Mouse (Mus musculus): ENCODE results near the gene Selenon. TPM values are rescaled to one million over a fixed set of nuclear protein-coding genes. Genes with fewer than 3 reads are reported as not detected.
A peak's percentile ranks its signal among the peaks of the same experiment; 100 is the strongest.

The Selenon gene
- polyA plus RNA-seq, 1 experiment from 2014 or later = 4.1 TPM

DNA sequence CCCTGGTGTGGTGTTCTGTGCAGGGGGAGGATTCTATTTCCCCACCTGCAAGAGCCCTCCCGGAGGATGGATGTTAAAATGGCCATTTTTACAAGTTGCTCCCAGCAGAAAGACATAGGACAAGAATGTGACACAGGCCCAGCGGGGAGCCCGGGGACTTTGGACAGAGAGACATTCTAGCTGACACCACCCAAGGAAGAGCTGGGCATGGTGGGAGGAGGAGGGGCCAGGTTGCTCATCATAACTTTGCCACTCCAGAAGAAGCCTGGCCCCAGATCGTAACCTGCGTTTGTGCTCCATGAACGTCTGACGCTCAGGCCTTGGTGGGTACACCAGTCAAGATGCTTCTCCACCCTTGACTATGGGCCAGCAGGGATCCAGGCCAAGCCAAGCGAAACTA, 8.7 kb upstream of the Selenon start:
- 77% methylated on average over 8 of the region's 8 CpGs for WGBS (ENCODE audit: insufficient replicate concordance)

GRCm38 (mm10) chr4:134559154-134559553, 7.2 kb upstream of the Selenon start:
- H3K36me3 ChIP-seq (replicated peaks) = no peaks in the 10 kb centered on the region
- no peak for ATAC-seq (ENCODE audit: insufficient read depth)
- H3K27ac ChIP-seq (replicated peaks) = no peak overlapping the region
- peaks cover 17% of the 10 kb centered on the region for H3K4me1 ChIP-seq (replicated peaks)
- H3K9ac ChIP-seq = no peak overlapping the region
- no peak overlapping the region for H3K4me3 ChIP-seq (replicated peaks)
- H3K4me2 ChIP-seq = no peak overlapping the region
- WGBS (ENCODE audit: insufficient replicate concordance) = 47% methylated on average over 7 of the region's 7 CpGs
- H3K9me3 ChIP-seq (replicated peaks) = no peaks in the 10 kb centered on the region
- no peaks in the 10 kb centered on the region for H3K27me3 ChIP-seq

More for the DNA sequence above, 8.7 kb upstream of the Selenon start:
- H3K27me3 ChIP-seq = no peaks in the 10 kb centered on the region
- H3K4me2 ChIP-seq = no peak overlapping the region
- no peak overlapping the region for H3K4me3 ChIP-seq (replicated peaks)
- H3K27ac ChIP-seq (replicated peaks) = no peak overlapping the region
- no peak overlapping the region for H3K9ac ChIP-seq
- H3K36me3 ChIP-seq (replicated peaks) = peaks cover 5% of the 10 kb centered on the region
- no peaks in the 10 kb centered on the region for H3K9me3 ChIP-seq (replicated peaks)
- ATAC-seq (ENCODE audit: insufficient read depth) = no peak
- H3K4me1 ChIP-seq (replicated peaks) = peaks cover 17% of the 10 kb centered on the region

DNA sequence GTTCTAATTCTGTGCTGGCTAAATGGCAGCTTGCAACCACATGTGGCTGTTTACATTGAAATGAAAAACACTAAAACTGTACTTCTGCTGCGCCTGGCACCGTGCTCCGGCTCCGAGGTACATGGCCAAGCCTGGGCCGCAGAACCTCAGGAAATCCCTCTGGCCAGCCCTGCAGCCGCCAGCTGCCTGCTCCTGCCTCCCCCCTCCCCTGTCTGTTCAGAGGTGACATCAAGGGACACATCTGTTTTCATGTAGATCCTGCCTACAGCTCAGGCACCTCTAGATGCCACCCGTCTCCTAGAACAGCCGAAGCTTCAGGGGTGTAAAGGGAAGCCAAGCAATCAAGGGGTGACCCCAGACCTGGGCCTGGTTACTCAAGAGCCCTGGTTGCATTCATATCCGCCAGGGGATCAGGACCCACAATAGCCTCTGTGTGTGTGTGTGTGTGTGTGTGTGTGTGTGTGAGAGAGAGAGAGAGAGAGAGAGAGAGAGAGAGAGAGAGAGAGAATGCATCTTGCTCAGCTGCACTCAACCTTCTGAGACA, 6.7 kb upstream of the Selenon start:
- no peaks in the 10 kb centered on the region for H3K36me3 ChIP-seq (replicated peaks)
- no peaks in the 10 kb centered on the region for H3K27me3 ChIP-seq
- no peak for ATAC-seq (ENCODE audit: insufficient read depth)
- no peak overlapping the region for H3K4me2 ChIP-seq
- peaks cover 17% of the 10 kb centered on the region for H3K4me1 ChIP-seq (replicated peaks)
- H3K4me3 ChIP-seq (replicated peaks) = no peak overlapping the region
- 47% methylated on average over 9 of the region's 9 CpGs for WGBS (ENCODE audit: insufficient replicate concordance)
- H3K9ac ChIP-seq = no peak overlapping the region
- H3K9me3 ChIP-seq (replicated peaks) = no peaks in the 10 kb centered on the region
- H3K27ac ChIP-seq (replicated peaks) = no peak overlapping the region

DNA sequence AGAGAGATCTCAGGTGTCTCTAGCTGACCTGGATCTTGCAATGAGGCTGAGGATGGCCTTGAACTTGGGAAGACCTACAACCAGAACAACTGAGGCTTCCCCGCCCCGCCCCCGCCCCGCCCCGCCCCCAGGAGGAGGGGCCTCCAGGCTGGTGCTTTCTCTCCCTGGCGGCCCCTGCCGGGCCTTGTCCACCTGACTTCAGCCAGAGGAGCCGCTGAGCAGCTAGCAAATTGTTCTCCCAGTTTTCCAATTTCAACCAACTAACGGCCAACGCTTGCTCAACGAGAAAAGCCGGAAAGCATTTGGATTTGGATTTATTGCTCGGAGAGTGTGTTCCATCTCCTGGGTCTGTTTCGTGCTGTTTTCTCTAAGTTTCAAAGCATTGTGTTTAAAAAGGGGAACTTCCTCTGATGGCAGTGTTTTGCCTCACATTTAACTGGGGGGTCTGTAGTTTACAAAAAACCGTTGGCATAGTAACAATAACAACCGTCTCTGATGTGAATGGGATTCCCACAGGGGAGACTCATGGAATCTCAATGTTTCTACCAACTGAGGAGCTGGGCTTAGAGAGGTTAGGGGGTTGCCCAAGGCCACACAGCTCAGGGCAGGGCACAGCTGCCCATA, 5.8 kb upstream of the Selenon start:
- 4% methylated on average over 16 of the region's 16 CpGs for WGBS (ENCODE audit: insufficient replicate concordance)
- Histone ChIP-seq H3K4me1 (replicated peaks) (peaks cover 13% of the 10 kb centered on the region), H3K4me2 (no peak overlapping the region; the same call in 1 of the 2 replicates), H3K27me3 (no peaks in the 10 kb centered on the region), H3K27ac (replicated peaks) (peak overlapping the region; percentile 29; the same call in 1 of the 2 replicates), H3K9ac (no peak overlapping the region), H3K4me3 (replicated peaks) (no peak overlapping the region), H3K36me3 (replicated peaks) (no peaks in the 10 kb centered on the region), H3K9me3 (replicated peaks) (no peaks in the 10 kb centered on the region)
- ATAC-seq (ENCODE audit: insufficient read depth) = no peak

- ATAC-seq (ENCODE audit: insufficient read depth) = no peak
- 45% methylated on average over 8 of the region's 8 CpGs for WGBS (ENCODE audit: insufficient replicate concordance)
- peaks cover 29% of the 10 kb centered on the region for H3K4me1 ChIP-seq (replicated peaks)
- no peaks in the 10 kb centered on the region for H3K9me3 ChIP-seq (replicated peaks)
- no peak overlapping the region for H3K9ac ChIP-seq
- H3K4me2 ChIP-seq = no peak overlapping the region
- no peaks in the 10 kb centered on the region for H3K36me3 ChIP-seq (replicated peaks)
- no peak overlapping the region for H3K4me3 ChIP-seq (replicated peaks)
- no peak overlapping the region for H3K27ac ChIP-seq (replicated peaks)
- H3K27me3 ChIP-seq = peaks cover 9% of the 10 kb centered on the region
These were observed 4.1 kb upstream of the Selenon start for GRCm38 (mm10) chr4:134555956-134556580.

- Histone ChIP-seq H3K4me1 (replicated peaks) (peaks cover 38% of the 10 kb centered on the region), H3K4me2 (no peak overlapping the region), H3K36me3 (replicated peaks) (peaks cover 14% of the 10 kb centered on the region), H3K4me3 (replicated peaks) (no peak overlapping the region), H3K27ac (replicated peaks) (no peak overlapping the region), H3K9ac (no peak overlapping the region), H3K9me3 (replicated peaks) (peaks cover 6% of the 10 kb centered on the region; the same call in 1 of the 2 replicates), H3K27me3 (peaks cover 15% of the 10 kb centered on the region)
- 82% methylated on average over 1 of the region's 1 CpGs for WGBS (ENCODE audit: insufficient replicate concordance)
- ATAC-seq (ENCODE audit: insufficient read depth) = no peak
These were observed 1.7 kb upstream of the Selenon start for GRCm38 (mm10) chr4:134553631-134554030.

- Histone ChIP-seq H3K27me3 (peaks cover 15% of the 10 kb centered on the region), H3K4me3 (replicated peaks) (no peak overlapping the region), H3K9me3 (replicated peaks) (peaks cover 6% of the 10 kb centered on the region; the same call in 1 of the 2 replicates), H3K27ac (replicated peaks) (no peak overlapping the region), H3K9ac (no peak overlapping the region), H3K36me3 (replicated peaks) (peaks cover 14% of the 10 kb centered on the region), H3K4me2 (no peak overlapping the region), H3K4me1 (replicated peaks) (peaks cover 49% of the 10 kb centered on the region)
- ATAC-seq (ENCODE audit: insufficient read depth) = no peak
- 86% methylated on average over 8 of the region's 8 CpGs for WGBS (ENCODE audit: insufficient replicate concordance)
These were observed 2.1 kb downstream of the Selenon start for GRCm38 (mm10) chr4:134549899-134550298.

- H3K4me3 ChIP-seq (replicated peaks) = no peak overlapping the region
- no peak overlapping the region for H3K9ac ChIP-seq
- H3K9me3 ChIP-seq (replicated peaks) = peaks cover 6% of the 10 kb centered on the region; the same call in 1 of the 2 replicates
- peaks cover 15% of the 10 kb centered on the region for H3K27me3 ChIP-seq
- 0 out of 2 replicates have a peak, but pooled peaks have one; percentile 10 for ATAC-seq (ENCODE audit: insufficient read depth)
- peaks cover 49% of the 10 kb centered on the region for H3K4me1 ChIP-seq (replicated peaks)
- WGBS (ENCODE audit: insufficient replicate concordance) = 39% methylated on average over 18 of the region's 18 CpGs
- H3K36me3 ChIP-seq (replicated peaks) = peaks cover 23% of the 10 kb centered on the region
- 0 out of 2 replicates have a peak overlapping the region, but pooled peaks have one; percentile 19 for H3K27ac ChIP-seq (replicated peaks)
- H3K4me2 ChIP-seq = peak overlapping the region; percentile 8
These were observed 3.6 kb downstream of the Selenon start for GRCm38 (mm10) chr4:134548169-134548938.

GRCm38 (mm10) chr4:134546814-134547705, 4.9 kb downstream of the Selenon start:
- Histone ChIP-seq H3K9ac (no peak overlapping the region), H3K4me3 (replicated peaks) (no peak overlapping the region), H3K36me3 (replicated peaks) (peaks cover 29% of the 10 kb centered on the region), H3K4me2 (no peak overlapping the region), H3K9me3 (replicated peaks) (peaks cover 6% of the 10 kb centered on the region; the same call in 1 of the 2 replicates), H3K4me1 (replicated peaks) (peaks cover 44% of the 10 kb centered on the region), H3K27ac (replicated peaks) (no peak overlapping the region), H3K27me3 (peaks cover 15% of the 10 kb centered on the region)
- ATAC-seq (ENCODE audit: insufficient read depth) = no peak
- WGBS (ENCODE audit: insufficient replicate concordance) = 68% methylated on average over 9 of the region's 9 CpGs

- no peaks in the 10 kb centered on the region for H3K9me3 ChIP-seq (replicated peaks)
- H3K27ac ChIP-seq (replicated peaks) = no peak overlapping the region
- H3K4me2 ChIP-seq = no peak overlapping the region
- peak; percentile 29; the same call in 1 of the 2 replicates for ATAC-seq (ENCODE audit: insufficient read depth)
- 3% methylated on average over 5 of the region's 5 CpGs for WGBS (ENCODE audit: insufficient replicate concordance)
- no peak overlapping the region for H3K4me3 ChIP-seq (replicated peaks)
- H3K36me3 ChIP-seq (replicated peaks) = peaks cover 19% of the 10 kb centered on the region
- peaks cover 19% of the 10 kb centered on the region for H3K4me1 ChIP-seq (replicated peaks)
- no peaks in the 10 kb centered on the region for H3K27me3 ChIP-seq
- no peak overlapping the region for H3K9ac ChIP-seq
These were observed 8.7 kb downstream of the Selenon start for GRCm38 (mm10) chr4:134543261-134543660.

Data from liver, embryonic 15.5 days (tissue).